Mouse (Mus musculus) neural tube, embryonic 10.5 days (tissue): ENCODE results near the gene Nbl1.

Experiments used
- DNase-seq: peaks from one replicate; pipeline ENCODE4 v3.0.0-alpha.2; 2017; ENCODE audit warnings: low spot score; ENCODE audit errors: extremely low spot score

Gene Nbl1

DNA sequence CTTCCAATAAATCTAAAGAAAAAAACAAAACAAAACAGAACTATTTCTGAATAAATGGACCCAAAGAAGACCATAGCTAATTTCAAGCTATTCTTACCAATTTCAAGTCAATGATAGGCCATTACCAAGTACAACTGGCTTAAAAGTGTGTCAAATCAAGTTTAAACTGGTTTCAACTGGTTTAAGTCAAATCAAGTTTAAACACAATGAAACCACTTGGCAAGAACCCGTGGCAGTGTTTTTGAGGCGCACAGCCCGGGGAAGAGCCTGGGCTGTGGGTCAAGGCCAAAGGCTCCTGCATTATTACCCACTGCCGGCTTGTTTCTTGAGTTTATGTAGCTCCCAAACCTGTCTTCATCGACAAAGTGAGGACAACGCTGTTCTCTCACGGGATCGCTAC, 7.5 kb upstream of the Nbl1 start:
- DNase-seq: no peak

DNA sequence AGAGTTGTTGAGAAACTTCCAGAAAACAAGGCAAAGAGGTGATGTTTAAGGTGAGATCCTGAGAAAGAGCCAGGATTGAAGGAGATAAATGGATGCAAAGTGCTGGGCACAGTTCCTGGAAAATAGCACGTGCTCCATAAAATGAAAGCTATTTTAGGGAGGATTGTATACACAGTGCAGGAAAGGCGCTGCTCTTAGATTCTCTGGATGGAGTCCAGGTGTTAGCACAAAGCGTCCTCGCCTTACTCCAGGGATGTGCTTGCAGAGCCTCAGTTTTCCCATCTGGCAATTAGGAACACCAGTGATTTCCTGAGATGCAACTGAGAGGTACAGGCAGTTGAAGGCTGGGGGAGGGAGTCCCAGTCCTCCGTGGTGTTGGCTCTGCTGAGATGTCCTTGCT, 3.4 kb upstream of the Nbl1 start:
- DNase-seq: no peak

DNA sequence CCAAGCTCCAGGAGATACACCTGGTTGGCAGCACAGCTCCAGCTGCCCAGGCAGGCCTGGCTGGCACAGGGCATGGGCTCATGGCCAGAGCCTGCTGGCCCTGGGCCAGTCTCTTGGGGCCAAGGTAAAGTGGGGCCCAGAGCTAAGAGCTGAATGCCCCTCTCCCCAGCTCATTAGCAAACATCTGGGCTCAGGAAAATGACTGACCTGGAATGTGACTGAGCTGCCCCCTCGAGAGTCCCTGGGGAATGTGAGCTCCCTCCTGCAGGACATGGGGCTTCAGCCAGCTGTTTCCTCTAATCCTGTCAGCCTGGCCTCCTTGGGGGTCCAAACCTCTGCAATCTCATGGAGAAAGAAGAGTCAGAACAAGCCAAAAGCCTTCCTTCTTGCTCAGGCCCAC, 2.6 kb upstream of the Nbl1 start:
- no peak for DNase-seq

DNA sequence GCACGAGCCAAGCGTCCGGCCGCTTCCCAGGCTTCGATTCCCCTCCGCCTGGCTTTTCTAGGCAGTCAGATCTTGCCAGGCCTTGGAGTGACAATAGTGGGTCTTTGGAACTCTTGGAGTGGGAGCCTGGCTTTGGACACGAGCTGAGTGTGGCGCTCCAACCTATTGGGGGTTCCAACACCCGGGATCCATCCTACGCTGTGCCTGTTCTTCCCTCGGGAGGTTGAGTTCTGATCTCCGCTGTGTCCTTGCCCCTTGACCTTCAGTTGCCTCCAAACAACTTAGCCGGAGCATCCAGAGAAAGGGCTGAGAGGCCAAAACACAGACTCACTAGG, 370 bp upstream of the Nbl1 start:
- no peak for DNase-seq

DNA sequence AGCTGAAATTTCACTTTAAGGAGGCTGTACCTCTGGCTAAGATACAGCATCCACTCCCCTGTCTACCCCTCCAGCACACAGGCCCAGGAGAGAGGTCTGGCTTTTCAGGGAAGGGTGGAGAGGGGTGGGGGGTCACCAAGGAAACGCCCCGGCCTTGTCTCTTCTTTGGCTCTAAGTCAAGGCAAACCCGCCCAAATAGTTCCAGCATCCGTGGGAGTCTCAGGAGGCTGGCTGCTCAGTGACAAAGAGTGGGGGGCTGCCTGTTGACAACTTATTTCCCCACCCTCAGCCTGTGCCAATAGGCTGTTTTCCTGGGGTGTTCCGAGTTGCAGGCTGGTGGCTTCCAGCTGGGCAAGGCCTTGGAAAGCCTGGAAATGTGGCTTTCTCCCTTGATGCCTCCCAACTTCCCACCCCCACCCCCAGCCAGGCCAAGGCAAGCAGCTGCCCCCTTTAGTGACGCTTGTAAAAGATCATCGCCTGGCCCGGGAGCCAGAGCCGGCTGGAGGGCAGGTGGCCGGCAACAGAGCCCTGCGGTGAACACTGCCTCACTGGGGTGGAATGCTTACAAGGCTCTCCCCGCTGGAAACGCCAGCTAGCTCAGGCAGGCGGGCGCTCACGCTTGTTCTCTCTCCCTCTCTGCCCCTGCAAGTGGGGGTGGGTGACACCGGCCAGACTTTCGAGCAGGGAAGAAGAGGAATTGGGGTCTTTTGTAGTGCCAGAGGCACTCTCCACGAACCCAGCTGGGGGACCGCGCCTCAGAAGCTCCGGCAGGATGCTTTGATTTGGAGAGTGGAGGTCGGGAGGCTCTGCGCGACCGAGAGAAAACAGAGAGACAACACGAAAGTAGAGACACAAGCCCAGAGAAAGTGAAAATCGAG, 1.1 kb downstream of the Nbl1 start:
- DNase-seq: peak; percentile 65

DNA sequence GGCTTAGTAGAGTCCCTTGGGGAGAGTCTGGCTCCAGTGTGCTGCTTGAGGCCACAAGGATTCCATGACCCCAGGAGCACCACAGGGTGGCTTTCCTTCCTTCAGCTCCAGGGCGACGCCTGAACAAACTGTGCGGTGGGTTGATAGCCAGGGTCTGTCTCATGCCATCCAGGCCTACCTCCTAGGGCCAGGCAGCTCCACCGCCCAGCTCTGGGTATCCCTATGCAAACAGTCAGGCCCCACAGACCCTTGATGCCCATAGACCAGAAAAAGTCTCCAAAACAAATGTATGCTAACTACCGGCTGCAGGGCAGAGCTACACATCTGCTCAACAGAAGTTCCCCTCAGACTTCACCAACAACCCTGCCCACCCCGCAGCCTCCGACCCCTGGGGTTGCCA, 1.7 kb downstream of the Nbl1 start:
- peak; percentile 43 for DNase-seq

DNA sequence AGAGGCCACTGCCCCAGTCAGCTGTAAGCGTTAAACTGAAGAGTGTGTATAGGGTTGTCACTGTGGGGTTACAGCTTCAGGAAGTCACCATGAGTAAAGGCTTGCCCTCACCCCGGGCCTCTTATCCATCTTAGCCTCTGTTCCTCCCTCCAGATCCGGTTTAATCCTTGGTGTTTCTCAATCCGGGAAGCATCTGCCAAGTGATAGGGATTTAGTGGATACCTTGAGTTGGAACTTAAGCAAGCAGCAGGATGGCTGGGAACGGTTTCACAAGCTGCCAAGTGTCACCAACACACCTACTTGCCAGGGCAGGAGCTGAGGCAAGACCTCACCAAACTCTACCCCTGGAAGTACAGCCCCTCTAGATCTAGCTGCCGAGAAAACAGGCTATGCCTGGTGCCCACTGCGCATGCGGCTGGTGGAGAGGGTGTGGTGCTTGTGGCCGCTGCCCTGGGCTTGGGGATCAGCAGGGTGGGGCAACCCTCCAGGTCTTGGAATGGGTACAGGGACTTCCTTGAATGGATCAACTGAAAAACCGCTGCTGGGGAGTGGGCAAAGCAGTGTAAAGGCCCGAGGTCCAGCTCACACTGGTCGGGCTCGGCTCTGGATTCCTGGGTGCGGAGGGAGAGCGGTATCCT, 2.4 kb downstream of the Nbl1 start:
- DNase-seq: no peak

DNA sequence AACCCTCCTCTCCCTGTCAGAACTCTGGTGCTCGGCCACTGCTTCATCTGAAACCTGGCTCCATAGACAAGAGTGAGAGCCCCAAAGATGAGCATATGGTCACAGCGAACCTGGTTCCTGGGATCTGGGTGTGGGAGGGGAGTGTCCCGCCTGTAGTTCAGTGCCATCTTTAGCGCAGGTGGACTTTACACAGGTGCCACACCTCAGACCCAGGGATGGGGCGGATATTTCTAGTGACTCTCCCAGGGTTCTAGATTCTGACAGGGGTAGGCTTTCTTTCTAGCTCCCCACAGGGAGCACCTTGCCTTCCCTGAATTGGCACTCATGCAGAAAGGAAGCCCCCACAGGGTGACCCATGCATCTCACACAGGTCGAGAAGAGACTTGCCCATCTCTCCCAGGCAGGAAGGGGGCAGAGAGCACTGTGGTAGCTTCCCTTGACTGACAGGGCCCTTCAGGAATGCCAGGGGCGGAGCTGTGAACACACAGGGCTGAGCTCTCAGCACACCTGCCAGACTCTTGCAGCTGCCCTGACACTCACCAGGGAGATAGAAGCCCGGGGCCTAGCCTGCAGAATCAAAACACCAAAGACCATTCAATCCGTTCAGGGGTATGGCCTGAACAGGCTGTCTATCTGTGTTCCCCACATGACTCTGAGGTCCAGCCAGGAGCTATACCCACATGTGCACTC, 3.7 kb downstream of the Nbl1 start:
- no peak for DNase-seq

DNA sequence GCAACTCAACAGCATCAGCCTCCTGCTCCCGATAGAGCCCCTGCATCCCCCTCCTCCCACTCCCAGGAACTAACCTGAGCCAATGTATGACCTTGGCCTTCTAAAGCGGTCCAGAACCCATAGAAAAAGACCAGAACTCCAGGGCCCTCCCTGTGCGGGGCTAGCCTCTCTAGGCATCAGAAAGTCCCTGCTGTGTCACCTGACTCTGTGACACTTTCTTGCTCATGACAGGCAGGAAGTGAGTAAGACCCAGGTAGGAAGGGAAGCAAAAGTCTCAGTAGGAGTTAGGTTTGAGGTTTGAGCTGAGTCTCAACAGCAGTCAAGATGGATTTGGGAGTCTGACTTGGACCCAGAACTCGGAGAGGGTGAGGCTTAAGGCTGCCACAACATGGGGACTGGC, 5.8 kb downstream of the Nbl1 start:
- DNase-seq: no peak

DNA sequence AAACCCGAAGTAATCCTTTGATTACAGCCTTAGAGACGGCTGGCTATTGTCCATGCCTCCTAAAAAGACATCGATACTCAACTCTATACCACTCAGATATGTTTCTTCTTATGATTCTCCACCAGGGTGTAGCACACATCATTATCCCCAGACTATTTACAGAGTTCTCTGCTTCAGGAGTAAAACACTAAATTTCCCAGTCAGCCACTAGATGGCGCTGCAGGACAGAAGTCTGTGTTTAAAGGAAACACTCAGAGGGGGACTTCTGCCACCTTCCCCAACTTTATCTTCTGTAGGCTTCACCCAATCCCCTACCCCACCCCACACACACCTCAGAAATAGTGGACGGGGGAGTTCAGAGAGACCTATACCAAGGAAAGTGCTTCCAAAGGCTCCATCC, 6.8 kb downstream of the Nbl1 start:
- DNase-seq: peak; percentile 88

DNA sequence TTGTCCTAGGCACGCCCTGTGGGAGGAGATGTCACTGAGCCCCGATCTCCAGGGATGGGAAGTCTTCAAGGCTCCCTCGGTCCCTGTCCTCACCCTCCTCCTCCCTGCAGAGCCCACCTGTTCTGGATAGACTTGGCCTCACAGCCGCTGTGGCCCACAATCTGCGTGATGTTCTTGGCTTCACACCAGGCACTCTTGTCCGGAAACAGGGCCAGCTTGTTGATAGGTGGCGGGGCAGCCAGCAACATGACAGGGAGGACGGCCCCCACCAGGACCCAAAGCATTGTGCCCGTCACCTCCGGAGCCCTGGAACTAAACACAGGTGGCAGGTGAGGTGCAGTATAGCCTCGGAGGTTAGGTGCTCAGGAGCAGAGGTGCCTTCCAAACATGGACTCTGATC, 7.5 kb downstream of the Nbl1 start:
- no peak for DNase-seq

DNA sequence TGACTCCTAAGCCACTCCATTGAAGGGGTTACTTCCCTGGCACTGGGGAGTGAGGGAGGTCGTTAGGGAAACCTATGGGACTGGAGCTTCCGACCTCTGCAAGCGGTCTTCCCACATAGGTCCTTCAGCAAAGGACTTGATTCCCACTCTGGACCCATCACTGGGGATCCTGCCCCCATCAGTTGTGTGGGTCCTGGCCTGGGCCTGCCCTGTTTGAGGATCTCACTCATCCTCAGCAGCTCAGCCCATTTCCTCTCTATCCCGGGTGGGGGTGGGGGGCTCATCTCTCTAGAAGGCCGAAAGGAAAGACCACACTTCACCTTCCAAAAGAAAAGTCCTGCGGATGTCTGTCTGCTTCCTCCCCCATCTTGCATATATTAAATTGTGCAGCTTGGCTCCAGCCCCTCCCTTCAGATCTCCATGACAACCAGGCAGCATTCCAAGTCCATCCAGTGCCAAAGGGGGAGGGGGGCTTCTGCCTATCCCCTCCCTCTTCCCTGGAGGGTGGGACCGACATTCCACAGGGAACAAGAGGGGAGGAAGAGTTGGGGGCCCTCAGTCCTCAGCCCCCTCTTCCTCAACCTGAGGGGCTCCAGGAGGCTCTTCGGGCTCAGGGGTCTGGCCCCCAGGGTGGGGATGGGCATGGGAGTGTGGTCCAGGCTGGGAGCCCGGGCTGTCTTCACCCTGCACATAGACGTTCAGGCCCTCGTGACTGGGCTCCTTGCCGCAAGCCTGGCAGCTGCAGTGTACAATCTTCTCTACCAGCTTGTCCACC, 9.8 kb downstream of the Nbl1 start:
- peak; percentile 43 for DNase-seq

DNA sequence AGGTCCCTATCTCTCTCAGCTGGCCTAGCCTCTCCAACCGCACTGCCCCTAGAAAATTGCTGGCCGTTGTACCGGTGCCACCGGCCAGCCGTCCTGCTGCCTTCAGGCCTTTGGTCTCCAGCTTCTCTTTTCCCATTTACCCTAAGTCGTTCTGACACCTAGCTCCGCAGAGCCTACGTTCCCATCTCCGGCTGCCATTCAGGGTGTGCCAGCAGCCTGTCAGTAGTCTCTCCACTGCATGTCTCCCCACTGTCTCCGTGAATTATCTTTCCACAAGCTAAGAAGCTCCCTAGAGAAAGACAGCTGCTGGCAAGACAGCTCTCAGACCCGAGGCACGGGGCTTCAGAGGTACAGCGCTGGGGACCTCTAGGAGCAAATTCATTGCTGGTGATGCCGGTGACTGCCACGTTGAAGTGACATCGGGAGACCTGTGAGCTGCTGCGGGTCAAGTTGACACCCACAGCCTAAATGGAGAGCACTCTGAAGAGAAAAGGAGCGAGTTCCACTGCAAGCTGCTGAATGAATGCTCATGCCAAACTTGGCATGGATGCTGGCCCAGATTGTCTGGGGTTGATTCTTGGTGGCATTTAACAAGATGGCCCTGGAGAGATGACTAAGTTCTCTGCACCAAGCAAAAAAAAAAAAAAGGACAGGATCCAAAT, 11.4 kb downstream of the Nbl1 start:
- DNase-seq: no peak

DNA sequence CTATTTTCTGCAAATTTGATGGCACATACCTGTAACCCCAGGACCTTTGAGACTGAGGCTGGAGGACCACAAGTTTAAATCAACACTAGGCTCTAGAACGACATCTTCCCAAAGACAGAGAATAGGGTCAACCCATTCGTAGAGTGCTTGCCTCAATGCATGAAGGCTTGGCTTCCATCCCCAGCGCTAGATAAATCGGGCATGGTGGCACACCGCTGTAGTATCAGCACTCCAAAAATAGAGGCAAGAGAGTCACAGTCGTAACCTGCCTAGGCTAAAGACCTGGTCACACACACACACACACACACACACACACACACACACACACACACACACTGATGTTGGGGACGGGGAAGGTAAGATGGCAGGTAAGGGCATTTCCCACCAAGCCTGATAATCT, 12.5 kb downstream of the Nbl1 start:
- no peak for DNase-seq

DNA sequence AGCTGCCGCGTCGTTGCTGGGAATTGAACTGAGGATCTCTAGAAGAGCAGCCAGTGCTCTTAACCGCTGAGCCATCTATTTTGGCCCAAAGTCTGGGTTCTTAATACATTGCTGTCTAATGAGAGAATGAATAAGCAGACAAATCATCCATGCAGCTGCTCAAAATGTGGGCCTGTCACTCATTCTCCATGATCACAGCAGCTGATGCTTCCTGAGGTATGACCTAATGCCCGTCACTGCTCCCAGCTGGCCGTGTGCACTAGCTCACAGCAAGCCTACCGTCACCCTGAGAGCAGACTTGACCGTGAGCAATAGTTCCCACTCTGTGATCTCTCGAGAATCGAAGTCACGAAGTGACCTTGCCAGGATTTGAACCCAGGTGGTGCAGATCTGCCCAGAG, 13.4 kb downstream of the Nbl1 start:
- DNase-seq: no peak

DNA sequence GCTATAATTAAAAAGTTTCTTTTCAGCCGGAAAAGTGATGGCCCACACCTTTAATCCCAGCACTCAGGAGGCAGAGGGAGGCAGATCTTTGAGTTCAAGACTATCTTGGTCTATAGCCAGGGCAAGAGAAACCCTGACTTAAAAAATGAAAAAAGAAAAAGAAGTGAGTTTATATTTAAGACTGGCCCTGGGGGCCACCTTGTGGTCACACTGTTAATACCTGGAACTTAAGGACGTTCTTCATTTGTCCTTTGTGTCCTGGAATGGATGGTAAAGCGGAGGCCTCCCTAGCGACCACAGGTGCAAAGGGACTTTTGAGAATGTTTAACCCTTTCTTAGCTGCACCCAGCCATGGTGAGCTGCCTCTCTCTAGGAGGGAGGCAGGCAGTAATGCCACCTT, 14.1 kb downstream of the Nbl1 start:
- DNase-seq: no peak

DNA sequence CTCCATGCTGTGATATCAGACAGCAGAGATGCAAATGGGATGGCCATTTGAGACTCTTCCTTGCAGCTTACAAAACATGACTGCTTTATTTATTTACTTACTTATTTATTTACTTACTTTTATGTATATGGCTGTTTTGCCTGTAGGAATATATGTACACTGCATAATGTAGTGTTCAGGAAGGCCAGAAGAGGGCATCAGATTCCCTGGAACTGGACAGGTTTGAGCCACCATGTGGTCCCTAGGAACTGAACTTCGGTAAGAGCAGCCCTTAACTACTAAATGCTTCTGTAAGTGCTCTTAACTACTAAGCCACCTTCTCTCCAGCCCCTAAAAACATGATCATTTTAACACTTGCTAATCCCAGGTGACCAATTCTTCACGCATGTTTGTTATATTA, 14.5 kb downstream of the Nbl1 start:
- DNase-seq: no peak

DNA sequence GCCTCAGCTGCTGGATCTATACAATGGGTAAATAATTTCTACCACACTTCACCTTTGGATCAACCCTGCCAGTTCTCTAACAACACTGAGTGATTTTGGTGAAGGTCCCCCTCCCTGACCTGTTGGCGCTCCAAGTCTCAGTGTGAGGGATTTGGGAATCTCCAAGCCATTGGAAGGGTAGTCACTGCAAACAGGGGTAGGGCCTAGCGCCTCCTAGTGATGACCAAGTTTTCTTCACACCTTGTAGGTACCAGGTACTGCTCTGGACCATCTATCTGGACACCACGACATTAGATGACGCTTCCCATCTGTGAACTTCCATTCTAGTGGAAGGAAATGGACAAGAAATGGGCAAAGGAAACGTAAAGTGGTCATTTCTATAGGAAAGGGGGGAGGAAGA, 16.9 kb downstream of the Nbl1 start:
- DNase-seq: no peak

DNA sequence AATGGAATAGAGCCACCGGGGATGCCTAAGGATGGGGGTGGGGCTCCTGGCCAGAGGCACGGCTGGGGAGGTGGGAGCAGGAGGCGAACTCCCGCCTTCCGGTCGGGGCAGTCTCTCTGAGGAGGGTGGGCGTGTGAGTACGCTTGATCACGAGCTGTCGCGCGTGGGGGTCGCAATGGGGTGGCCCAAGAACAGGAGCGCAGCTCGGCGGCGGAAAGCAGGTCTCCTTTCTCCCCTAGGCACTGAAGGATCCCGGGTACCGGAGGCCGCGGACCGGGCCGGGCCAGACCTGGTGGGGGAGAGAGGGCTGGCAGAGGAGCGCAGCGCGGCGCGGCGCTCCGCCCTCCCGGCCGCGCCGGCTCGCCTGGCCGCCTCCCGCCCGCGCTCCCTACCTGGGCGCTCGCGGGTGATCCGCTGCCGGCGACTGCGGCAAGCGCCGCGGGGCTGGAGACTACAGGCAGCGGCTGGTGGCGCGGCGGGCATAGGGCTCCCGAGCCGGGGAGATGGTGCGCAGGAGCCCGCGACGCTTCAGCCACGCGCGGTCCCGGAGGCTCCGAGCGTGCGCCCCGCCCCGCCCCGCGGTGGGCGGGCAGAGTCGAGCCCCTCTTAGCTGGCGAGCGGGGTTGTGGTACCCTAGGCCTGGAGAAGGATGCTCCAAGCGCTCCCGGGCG, 17.6 kb downstream of the Nbl1 start, which contains the start of gene Htr6:
Gene Htr6 (minus strand): TSS at position 530 of the 671 bp plus-strand sequence.
- DNase-seq: peak; percentile 32

DNA sequence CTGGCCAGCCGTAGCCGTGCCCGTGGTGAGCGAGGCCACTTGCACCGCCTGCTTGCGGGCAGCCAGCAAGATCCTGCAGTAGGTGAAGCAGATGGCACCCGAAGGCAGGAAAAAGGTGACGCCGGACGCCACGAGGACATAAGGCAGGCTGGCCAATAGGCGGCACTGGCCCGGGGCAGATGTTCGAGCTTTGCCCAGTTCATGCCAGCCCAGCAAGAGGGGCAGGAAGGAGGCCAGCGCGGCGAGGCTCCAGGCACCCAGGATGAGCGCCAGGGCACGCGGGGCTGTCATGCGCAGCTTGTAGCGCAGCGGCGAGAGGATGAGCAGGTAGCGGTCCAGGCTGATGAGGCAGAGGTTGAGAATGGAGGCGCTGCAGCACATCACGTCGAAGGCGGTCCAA, 18.7 kb downstream of the Nbl1 start:
- no peak for DNase-seq

DNA sequence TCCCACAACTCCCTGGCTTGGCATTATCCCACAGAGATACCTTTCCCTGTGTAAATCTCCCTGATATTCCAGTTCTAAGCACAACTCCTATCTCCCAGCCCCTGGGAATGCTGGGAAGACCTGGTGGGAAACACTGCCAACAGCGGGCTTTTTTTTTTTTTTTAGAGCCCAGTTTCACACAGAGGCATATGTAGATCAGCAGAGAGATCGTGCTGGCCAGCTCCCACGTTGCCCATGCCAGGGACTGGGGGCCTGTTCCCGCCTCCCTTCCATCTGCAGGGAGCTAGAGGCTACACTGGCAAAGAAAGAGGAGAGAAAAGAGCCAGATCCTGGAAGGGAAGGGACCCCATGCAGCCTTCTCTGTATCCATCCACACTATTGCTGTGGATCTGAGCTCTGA, 24.5 kb downstream of the Nbl1 start:
- DNase-seq: no peak
